Mouse (Mus musculus) neural tube, embryonic 10.5 days (tissue): ENCODE measurements around the gene E2f6.

Experiments used
- DNase-seq: peaks from one replicate; pipeline ENCODE4 v3.0.0-alpha.2; 2017; ENCODE audit warnings: low spot score; ENCODE audit errors: extremely low spot score

E2f6 gene

GRCm38 (mm10) chr12:16810525-16811431 lies at the start of gene E2f6:
Gene E2f6, plus strand, starts transcription at chr12:16810963.
- DNase-seq = peak; percentile 91

- no peak for DNase-seq
Observed at GRCm38 (mm10) chr12:16761461-16761860, 49.3 kb upstream of the E2f6 start.

- DNase-seq = no peak
Observed at GRCm38 (mm10) chr12:16763649-16764422, 46.9 kb upstream of the E2f6 start.

GRCm38 (mm10) chr12:16764776-16765445 lies 45.9 kb upstream of the E2f6 start:
- no peak for DNase-seq

GRCm38 (mm10) chr12:16768251-16768650 lies 42.5 kb upstream of the E2f6 start:
- no peak for DNase-seq

- DNase-seq = no peak
Observed at GRCm38 (mm10) chr12:16768711-16769110, 42.1 kb upstream of the E2f6 start.

GRCm38 (mm10) chr12:16769601-16770165 lies 41.1 kb upstream of the E2f6 start:
- DNase-seq = no peak

GRCm38 (mm10) chr12:16774605-16775004 lies 36.2 kb upstream of the E2f6 start:
- no peak for DNase-seq

GRCm38 (mm10) chr12:16775351-16775750 lies 35.4 kb upstream of the E2f6 start:
- DNase-seq = no peak

- DNase-seq = no peak
Observed at GRCm38 (mm10) chr12:16778523-16778922, 32.2 kb upstream of the E2f6 start.

- DNase-seq = no peak
Observed at GRCm38 (mm10) chr12:16779165-16779564, 31.6 kb upstream of the E2f6 start.

GRCm38 (mm10) chr12:16780320-16780719 lies 30.4 kb upstream of the E2f6 start:
- DNase-seq = no peak

GRCm38 (mm10) chr12:16781034-16781746 lies 29.6 kb upstream of the E2f6 start:
- no peak for DNase-seq

- DNase-seq = no peak
Observed at GRCm38 (mm10) chr12:16788600-16788999, 22.2 kb upstream of the E2f6 start.

- DNase-seq = no peak
Observed at GRCm38 (mm10) chr12:16789199-16789598, 21.6 kb upstream of the E2f6 start.

GRCm38 (mm10) chr12:16789756-16790155 lies 21.0 kb upstream of the E2f6 start:
- peak; percentile 69 for DNase-seq

- peak; percentile 42 for DNase-seq
Observed at GRCm38 (mm10) chr12:16790456-16790855, 20.3 kb upstream of the E2f6 start.

- DNase-seq = no peak
Observed at GRCm38 (mm10) chr12:16793371-16793770, 17.4 kb upstream of the E2f6 start.

GRCm38 (mm10) chr12:16795781-16796180 lies 15.0 kb upstream of the E2f6 start:
- no peak for DNase-seq

GRCm38 (mm10) chr12:16798894-16799293 lies 11.9 kb upstream of the E2f6 start:
- peak; percentile 39 for DNase-seq

- DNase-seq = no peak
Observed at GRCm38 (mm10) chr12:16799928-16800258, 10.9 kb upstream of the E2f6 start.
